In genomic region chr1:133422615-133423161, GRCm38 (mm10) we compare ENCODE assay signal across 8 mouse cellular contexts. TPM values are rescaled to one million over a fixed set of nuclear protein-coding genes. Genes with fewer than 3 reads are reported as not detected.
DNase-seq lines count a peak whose midpoint lies in the region; ATAC-seq lines count a peak whose summit lies in the region.

No protein-coding gene starts in this region.

- H3K4me1 ChIP-seq in forebrain, embryonic 14.5 days (ENCODE audit: control insufficient read depth, insufficient read depth, low read length): peaks cover 6% of the 10 kb centered on the region; the same call in 1 of the 2 replicates
- peaks cover 22% of the 10 kb centered on the region for H3K4me1 ChIP-seq in hindbrain, embryonic 16.5 days (ENCODE audit: control insufficient read depth, insufficient read depth, low read depth, low read length)
- H3K4me1 ChIP-seq in liver, embryonic 16.5 days (ENCODE audit: control insufficient read depth, low read depth, low read length): peaks cover 2% of the 10 kb centered on the region
- H3K4me1 ChIP-seq in neural tube, embryonic 15.5 days: peaks cover 32% of the 10 kb centered on the region

- DNase-seq in right cerebral cortex, postnatal 4 days: peak; percentile 39
- DNase-seq in right cerebral cortex, postnatal 36 days (ENCODE audit: low spot score in 2 of 2): no peak
- peak; percentile 63 for DNase-seq in forebrain, embryonic 14.5 days (ENCODE audit: low spot score)
- DNase-seq in layer of hippocampus, postnatal 36 days: no peak
- DNase-seq in thymus, adult 18-20 months: no peak

- peak overlapping the region; percentile 79 for H3K9ac ChIP-seq in forebrain, embryonic 14.5 days (ENCODE audit: low read length)
- H3K9ac ChIP-seq in hindbrain, embryonic 16.5 days (ENCODE audit: low read depth, low read length): peak overlapping the region; percentile 79
- peak overlapping the region; percentile 63; the same call in 1 of the 2 replicates for H3K9ac ChIP-seq in liver, embryonic 16.5 days (ENCODE audit: low read depth, low read length)
- H3K9ac ChIP-seq in neural tube, embryonic 15.5 days (replicated peaks): peak overlapping the region; percentile 70

- no peaks in the 10 kb centered on the region for H3K27me3 ChIP-seq in forebrain, embryonic 14.5 days (replicated peaks; ENCODE audit: control insufficient read depth, insufficient read depth, low read length)
- H3K27me3 ChIP-seq in hindbrain, embryonic 16.5 days (replicated peaks; ENCODE audit: control insufficient read depth, insufficient read depth, low read length): no peaks in the 10 kb centered on the region
- H3K27me3 ChIP-seq in liver, embryonic 16.5 days (ENCODE audit: control insufficient read depth, insufficient read depth, low read depth, low read length): peaks cover 38% of the 10 kb centered on the region
- H3K27me3 ChIP-seq in neural tube, embryonic 15.5 days (replicated peaks): no peaks in the 10 kb centered on the region

- H3K36me3 ChIP-seq in forebrain, embryonic 14.5 days (ENCODE audit: control insufficient read depth, insufficient read depth, low read length): no peaks in the 10 kb centered on the region
- no peaks in the 10 kb centered on the region for H3K36me3 ChIP-seq in hindbrain, embryonic 16.5 days (ENCODE audit: control insufficient read depth, insufficient read depth, low read length)
- no peaks in the 10 kb centered on the region for H3K36me3 ChIP-seq in liver, embryonic 16.5 days (ENCODE audit: control insufficient read depth, insufficient read depth)
- H3K36me3 ChIP-seq in neural tube, embryonic 15.5 days: no peaks in the 10 kb centered on the region

- WGBS in forebrain, embryonic 14.5 days: under 1% methylated on average over 29 of the region's 29 CpGs
- under 1% methylated on average over 29 of the region's 29 CpGs for WGBS in hindbrain, embryonic 16.5 days
- WGBS in liver, embryonic 16.5 days (ENCODE audit: insufficient replicate concordance): 1% methylated on average over 29 of the region's 29 CpGs
- under 1% methylated on average over 29 of the region's 29 CpGs for WGBS in neural tube, embryonic 15.5 days

- H3K9me3 ChIP-seq in forebrain, embryonic 14.5 days (replicated peaks; ENCODE audit: control insufficient read depth, low read length): no peaks in the 10 kb centered on the region
- H3K9me3 ChIP-seq in hindbrain, embryonic 16.5 days (ENCODE audit: control insufficient read depth, low read length): no peaks in the 10 kb centered on the region
- H3K9me3 ChIP-seq in liver, embryonic 16.5 days (replicated peaks; ENCODE audit: control insufficient read depth, low read length): no peaks in the 10 kb centered on the region
- H3K9me3 ChIP-seq in neural tube, embryonic 15.5 days (replicated peaks): no peaks in the 10 kb centered on the region

- H3K4me2 ChIP-seq in forebrain, embryonic 14.5 days (ENCODE audit: low read length): peak overlapping the region; percentile 100
- H3K4me2 ChIP-seq in hindbrain, embryonic 16.5 days (ENCODE audit: low read length): peak overlapping the region; percentile 97
- H3K4me2 ChIP-seq in liver, embryonic 16.5 days (ENCODE audit: low read depth, low read length): peak overlapping the region; percentile 68
- H3K4me2 ChIP-seq in neural tube, embryonic 15.5 days: peak overlapping the region; percentile 100

- H3K27ac ChIP-seq in forebrain, embryonic 14.5 days (ENCODE audit: low read depth, low read length): peak overlapping the region; percentile 52; the same call in 1 of the 2 replicates
- H3K27ac ChIP-seq in hindbrain, embryonic 16.5 days (ENCODE audit: low read depth, low read length): peak overlapping the region; percentile 91
- no peak overlapping the region for H3K27ac ChIP-seq in liver, embryonic 16.5 days (ENCODE audit: low read length)
- H3K27ac ChIP-seq in neural tube, embryonic 15.5 days (replicated peaks): peak overlapping the region; percentile 84

- peak overlapping the region; percentile 73 for H3K4me3 ChIP-seq in forebrain, embryonic 14.5 days (ENCODE audit: low read depth, low read length)
- peak overlapping the region; percentile 80 for H3K4me3 ChIP-seq in hindbrain, embryonic 16.5 days (ENCODE audit: low read length)
- H3K4me3 ChIP-seq in liver, embryonic 16.5 days (ENCODE audit: low read depth, low read length): peak overlapping the region; percentile 65
- peak overlapping the region; percentile 78 for H3K4me3 ChIP-seq in neural tube, embryonic 15.5 days (replicated peaks)

- peak; percentile 42 for ATAC-seq in forebrain, embryonic 14.5 days
- peak; percentile 45 for ATAC-seq in hindbrain, embryonic 16.5 days
- ATAC-seq in liver, embryonic 16.5 days (ENCODE audit: low read depth): no peak
- ATAC-seq in neural tube, embryonic 15.5 days (ENCODE audit: low FRiP score): peak; percentile 26; the same call in 1 of the 2 replicates

RNA-seq across cellular contexts. Expression of gene Sox13, which starts 1.5 kb away (rescaled TPM):
- 4.2 and 4.3 TPM in 2 replicates for polyA plus RNA-seq in forebrain, embryonic 14.5 days (2014; fragmentation: Nextera tagmentation; extraction: Ambion mirVana)
- 2.9 and 5.1 TPM in 2 replicates for polyA plus RNA-seq in hindbrain, embryonic 16.5 days (2015; fragmentation: Nextera tagmentation; extraction: Ambion mirVana)
- polyA plus RNA-seq in liver, embryonic 16.5 days (2015; fragmentation: Nextera tagmentation; extraction: Ambion mirVana): 1.4 and 1.7 TPM in 2 replicates
- 4.0 and 6.7 TPM in 2 replicates for polyA plus RNA-seq in neural tube, embryonic 15.5 days (2015; fragmentation: Nextera tagmentation; extraction: Ambion mirVana)
- 1 to 10 TPM; 7.2 TPM for total RNA-seq in layer of hippocampus, postnatal 36 days (2021)

RNA-seq across cellular contexts. Expression of gene Etnk2, which starts 59.3 kb away (rescaled TPM):
- polyA plus RNA-seq in forebrain, embryonic 14.5 days (2014; fragmentation: Nextera tagmentation; extraction: Ambion mirVana): 4.2 and 5.0 TPM in 2 replicates
- polyA plus RNA-seq in hindbrain, embryonic 16.5 days (2015; fragmentation: Nextera tagmentation; extraction: Ambion mirVana): 25.7 and 29.5 TPM in 2 replicates
- polyA plus RNA-seq in liver, embryonic 16.5 days (2015; fragmentation: Nextera tagmentation; extraction: Ambion mirVana): 15.5 and 20.3 TPM in 2 replicates
- 21.3 and 22.8 TPM in 2 replicates for polyA plus RNA-seq in neural tube, embryonic 15.5 days (2015; fragmentation: Nextera tagmentation; extraction: Ambion mirVana)
- 1 to 10 TPM; 1.2 to 1.4 TPM for total RNA-seq in layer of hippocampus, postnatal 36 days (2021)

Comparison
In these comparisons a context has a peak if more than half of its experiments do, and no peak if none do; other contexts are left out.
1. DNase-seq: peak in right cerebral cortex, postnatal 4 days (single experiment) and forebrain, embryonic 14.5 days (single experiment); none in right cerebral cortex, postnatal 36 days (0 of 2), layer of hippocampus, postnatal 36 days (0 of 2) and thymus, adult 18-20 months (0 of 2).
2. Peak in every context shown above with its lines, with median percentiles within 50 percentile points of each other: H3K4me2 ChIP-seq, H3K4me3 ChIP-seq and H3K9ac ChIP-seq.